Mouse (Mus musculus) erythroblast, embryonic 14.5 days (primary cell): ENCODE results near the gene Uaca.

Experiments
- GATA1 ChIP-seq: IDR thresholded peaks from 2 replicates; pipeline ENCODE4 v1.6.1; 2012; ENCODE audit warnings: low read length, inconsistent platforms, mixed read lengths
- TAL1 ChIP-seq: IDR thresholded peaks from 3 replicates; pipeline ENCODE4 v1.6.1; 2012; ENCODE audit warnings: low read length, inconsistent platforms, mixed read lengths

- TF ChIP-seq GATA1: no peak
- TF ChIP-seq TAL1: no peak
These were observed 554 bp downstream of the Uaca start for GRCm38 (mm10) chr9:60794841-60795351.
